Mouse (Mus musculus) limb, embryonic 14.5 days (tissue): ENCODE measurements around the gene Cox6b2. TPM values are rescaled to one million over a fixed set of nuclear protein-coding genes. Genes with fewer than 3 reads are reported as not detected.

Experiments
- ATAC-seq: fragments of 200-750 bp; cut with Nextera tagmentation; 2 replicates; pipeline ENCODE4 v1.8.0; 2017; ENCODE audit warnings: low read depth, moderate number of reproducible peaks, moderate TSS enrichment; ENCODE audit not compliant: low FRiP score
- DNase-seq: peaks from one replicate; pipeline ENCODE4 v3.0.0-alpha.2; 2015; ENCODE audit warnings: low spot score
- H3K27ac ChIP-seq: fragments of 300-500 bp; sonication (generic); replicated peaks from 2 replicates; pipeline ENCODE4 v1.5.1; 2014; ENCODE audit warnings: low read depth, mild to moderate bottlenecking, low read length, moderate library complexity, mixed read lengths
- H3K27me3 ChIP-seq: fragments of 300-500 bp; sonication (generic); 2 replicates; pipeline ENCODE4 v1.6.1; 2014; ENCODE audit warnings: low read length, mixed read lengths; ENCODE audit not compliant: control insufficient read depth, insufficient read depth
- H3K36me3 ChIP-seq: fragments of 300-500 bp; sonication (generic); 2 replicates; pipeline ENCODE4 v1.6.1; 2014; ENCODE audit warnings: mild to moderate bottlenecking, low read length, moderate library complexity, mixed read lengths; ENCODE audit not compliant: control insufficient read depth, insufficient read depth
- H3K4me1 ChIP-seq: fragments of 300-500 bp; sonication (generic); 2 replicates; pipeline ENCODE4 v1.6.1; 2014; ENCODE audit warnings: antibody characterized with exemption, low read length, mixed read lengths; ENCODE audit not compliant: control insufficient read depth, insufficient read depth
- H3K4me2 ChIP-seq: fragments of 300-500 bp; sonication (generic); replicated peaks from 2 replicates; pipeline ENCODE4 v1.6.1; 2014; ENCODE audit warnings: low read depth, mild to moderate bottlenecking, low read length, moderate library complexity; ENCODE audit not compliant: severe bottlenecking
- H3K4me3 ChIP-seq: fragments of 300-500 bp; sonication (generic); replicated peaks from 2 replicates; pipeline ENCODE4 v1.5.1; 2014; ENCODE audit warnings: low read length
- H3K9ac ChIP-seq: fragments of 300-500 bp; sonication (generic); 2 replicates; pipeline ENCODE4 v1.6.1; 2014; ENCODE audit warnings: mild to moderate bottlenecking, low read depth, low read length, moderate library complexity; ENCODE audit not compliant: severe bottlenecking
- H3K9me3 ChIP-seq: fragments of 300-500 bp; sonication (generic); 2 replicates; pipeline ENCODE4 v1.6.1; 2016; ENCODE audit warnings: low read length; ENCODE audit not compliant: control insufficient read depth
- POLR2A ChIP-seq: fragments of 200-500 bp; IDR thresholded peaks from 2 replicates; pipeline ENCODE4 v1.8.0; 2012; ENCODE audit warnings: inconsistent platforms, mild to moderate bottlenecking, moderate library complexity, borderline replicate concordance; ENCODE audit not compliant: insufficient read depth, insufficient read length; ENCODE audit errors: extremely low read depth
- WGBS: fragments of 180-500 bp; shearing (Covaris S2); extraction: QIAGEN DNeasy Blood & Tissue Kit; methylation state at CpG from one replicate; pipeline ENCODE4 v1.1.7; 2014; 5-methylcytosine and 5-hydroxymethylcytosine counted together
- polyA plus RNA-seq, 2 experiments: library from polyadenylated mRNA; depleted of rRNA in 1 of 2; stranded (reverse) in 1 of 2; unstranded in 1 of 2; fragments of >200 nt; fragmentation: Nextera tagmentation in 1 of 2; extraction: Ambion mirVana in 1 of 2; gene quantifications; 2 replicates each; pipeline versions ENCODE4 v1.2.1 to v1.2.3; 2012 to 2014

The Cox6b2 gene
- polyA plus RNA-seq, 2 experiments: 44.7 to 127 TPM

DNA sequence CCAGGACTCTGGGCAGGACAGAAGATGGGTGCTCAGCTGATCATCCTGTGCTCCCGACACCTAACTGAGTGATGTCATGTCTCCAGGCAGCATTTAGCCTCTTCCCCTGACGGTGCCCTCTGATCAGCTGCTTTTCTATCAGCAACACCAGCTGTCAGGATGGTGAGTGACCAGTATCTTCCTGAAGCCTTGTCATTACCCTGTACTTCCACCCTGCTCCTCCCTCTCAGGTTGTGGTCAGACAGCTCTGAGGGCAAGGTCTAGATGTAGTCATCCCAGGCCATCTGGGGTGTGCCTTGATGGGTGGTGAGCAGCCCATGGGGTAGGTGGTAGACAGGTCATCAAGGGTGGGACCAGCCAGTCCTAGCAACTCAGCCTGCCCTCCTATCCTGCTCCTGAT, 3.7 kb downstream of the Cox6b2 start:
- H3K9ac ChIP-seq: no peak overlapping the region
- TF ChIP-seq POLR2A: no peak
- H3K4me2 ChIP-seq: no peak overlapping the region
- 91% methylated on average over 2 of the region's 2 CpGs for WGBS
- no peak overlapping the region for H3K27ac ChIP-seq
- no peak overlapping the region for H3K4me3 ChIP-seq
- no peaks in the 10 kb centered on the region for H3K27me3 ChIP-seq
- DNase-seq (no peak), ATAC-seq (no peak)
- H3K4me1 ChIP-seq: peaks cover 9% of the 10 kb centered on the region
- peaks cover 32% of the 10 kb centered on the region for H3K36me3 ChIP-seq
- H3K9me3 ChIP-seq: no peaks in the 10 kb centered on the region

DNA sequence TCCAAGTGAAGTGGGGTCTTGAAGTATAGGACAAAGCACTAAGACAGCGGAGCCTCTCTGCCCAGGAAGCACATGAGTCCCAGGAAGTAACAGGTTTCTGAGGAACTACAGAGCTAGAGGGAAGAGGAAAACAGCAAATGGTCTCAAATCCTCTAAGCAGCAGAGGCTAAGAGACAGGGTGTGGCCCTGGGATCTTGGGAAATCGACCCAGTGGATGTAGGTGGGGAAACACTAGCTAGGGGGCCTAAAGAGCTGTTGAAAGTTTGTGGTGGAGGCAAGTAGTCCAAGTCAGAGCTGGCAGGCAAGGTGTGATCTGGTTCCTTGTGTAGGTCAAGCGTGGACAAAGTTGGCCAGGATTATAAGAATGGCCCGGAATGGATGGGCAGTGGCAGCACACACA, 4.6 kb downstream of the Cox6b2 start:
- no peak overlapping the region for H3K4me3 ChIP-seq
- 81% methylated on average over 4 of the region's 4 CpGs for WGBS

DNA sequence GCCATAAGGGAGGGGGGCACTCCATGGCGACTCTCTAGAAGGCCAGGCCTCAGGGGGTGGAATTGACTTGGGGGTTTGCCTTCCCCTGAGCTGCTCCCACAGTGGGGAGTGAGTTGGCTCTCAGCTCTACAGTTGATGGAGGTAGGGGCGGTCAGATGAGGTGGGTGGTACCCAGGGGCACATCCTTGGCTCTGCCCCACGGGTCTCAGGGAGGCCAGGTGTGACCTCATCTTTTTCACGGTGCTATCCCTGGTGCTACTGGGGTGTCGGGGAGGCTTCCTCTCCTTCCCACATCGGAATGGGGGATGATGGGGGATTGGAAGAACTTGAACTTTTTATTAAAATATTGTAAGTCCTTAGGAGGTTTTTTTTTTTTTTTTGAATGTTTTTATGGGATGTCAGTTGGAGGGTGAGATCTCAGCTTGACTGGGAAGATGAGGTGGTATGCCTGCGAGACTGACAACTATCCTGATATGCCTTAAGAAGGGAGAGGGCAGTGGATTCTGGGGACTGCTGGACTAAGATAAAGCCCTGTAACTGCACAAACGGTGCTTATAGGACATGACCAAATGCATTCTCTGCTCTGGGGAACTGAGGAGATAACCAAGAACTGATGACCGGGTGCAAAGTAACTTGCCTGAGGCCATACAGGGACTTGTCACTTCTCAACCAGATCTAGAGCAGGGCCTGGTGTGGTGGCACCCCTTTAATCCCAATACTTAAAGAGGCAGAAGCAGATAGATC, 5.6 kb downstream of the Cox6b2 start:
- Histone ChIP-seq H3K9me3 (no peaks in the 10 kb centered on the region), H3K9ac (no peak overlapping the region), H3K27ac (no peak overlapping the region), H3K4me1 (peaks cover 6% of the 10 kb centered on the region), H3K4me2 (no peak overlapping the region), H3K27me3 (no peaks in the 10 kb centered on the region), H3K4me3 (no peak overlapping the region), H3K36me3 (peaks cover 47% of the 10 kb centered on the region)
- ATAC-seq (no peak), DNase-seq (no peak)
- TF ChIP-seq POLR2A: no peak
- 66% methylated on average over 9 of the region's 9 CpGs for WGBS

More for the DNA sequence above, 4.6 kb downstream of the Cox6b2 start:
- Histone ChIP-seq H3K9ac (no peak overlapping the region), H3K4me1 (peaks cover 9% of the 10 kb centered on the region), H3K4me2 (no peak overlapping the region), H3K36me3 (peaks cover 39% of the 10 kb centered on the region), H3K27me3 (no peaks in the 10 kb centered on the region), H3K9me3 (no peaks in the 10 kb centered on the region), H3K27ac (no peak overlapping the region)
- TF ChIP-seq POLR2A: no peak
- ATAC-seq: no peak
- no peak for DNase-seq

DNA sequence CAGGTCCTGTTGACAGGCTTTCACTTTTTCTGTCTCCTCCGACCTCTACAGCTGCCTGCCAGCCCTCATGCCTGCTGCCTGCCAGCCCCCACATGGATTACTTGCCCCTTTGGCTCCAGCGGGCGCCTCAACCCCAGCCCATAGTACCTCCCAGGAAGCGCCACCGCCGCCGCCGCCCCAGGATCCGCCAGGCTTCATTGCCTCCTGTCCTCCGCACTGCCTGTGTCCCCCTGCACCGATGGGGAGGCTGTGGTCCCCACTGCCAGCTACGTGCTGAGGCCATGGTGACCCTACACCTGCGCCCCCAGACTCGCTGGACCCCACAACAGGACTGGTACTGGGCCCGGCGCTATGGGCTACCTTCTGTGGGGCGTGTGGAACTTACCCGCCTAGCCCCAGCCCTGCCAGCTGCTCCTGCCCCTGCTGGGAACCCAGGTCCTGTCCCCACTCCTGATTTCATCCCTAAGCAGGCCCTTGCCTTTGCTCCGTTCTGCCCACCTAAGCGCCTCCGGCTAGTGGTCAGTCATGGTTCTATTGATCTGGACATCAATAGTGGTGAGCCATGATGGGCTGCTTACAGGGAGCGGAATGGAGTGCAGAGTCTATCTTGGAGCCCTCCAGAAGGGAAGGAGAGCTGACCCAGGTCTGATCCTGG, 6.4 kb downstream of the Cox6b2 start:
- TF ChIP-seq POLR2A: no peak
- Histone ChIP-seq H3K27me3 (no peaks in the 10 kb centered on the region), H3K4me3 (no peak overlapping the region), H3K4me2 (no peak overlapping the region), H3K36me3 (peaks cover 52% of the 10 kb centered on the region), H3K9ac (no peak overlapping the region), H3K4me1 (no peaks in the 10 kb centered on the region; the same call in 1 of the 2 replicates), H3K27ac (no peak overlapping the region), H3K9me3 (no peaks in the 10 kb centered on the region)
- ATAC-seq (no peak), DNase-seq (no peak)
- WGBS: 88% methylated on average over 22 of the region's 22 CpGs

DNA sequence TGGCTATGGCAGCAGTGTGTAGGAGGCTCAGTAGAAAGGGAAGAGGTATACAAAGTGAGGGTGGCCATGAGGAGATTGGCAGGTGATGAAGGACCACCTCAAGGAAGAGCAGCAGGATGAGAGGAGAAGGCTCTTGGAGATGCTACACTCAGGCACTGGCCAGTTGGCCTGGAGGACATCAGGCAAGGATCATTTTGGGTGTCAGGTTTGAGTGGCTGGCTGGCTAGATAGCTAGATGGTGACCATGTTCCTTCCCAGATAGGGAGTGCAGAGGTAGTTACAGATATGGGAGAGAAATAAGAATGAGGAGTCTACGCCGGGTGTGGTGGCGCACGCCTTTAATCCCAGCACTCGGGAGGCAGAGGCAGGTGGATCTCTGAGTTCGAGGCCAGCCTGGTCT, 8.0 kb downstream of the Cox6b2 start:
- DNase-seq: no peak
- TF ChIP-seq POLR2A: no peak
- Histone ChIP-seq H3K27ac (no peak overlapping the region), H3K9me3 (no peaks in the 10 kb centered on the region), H3K4me3 (no peak overlapping the region), H3K4me1 (peaks cover 7% of the 10 kb centered on the region), H3K27me3 (no peaks in the 10 kb centered on the region), H3K4me2 (no peak overlapping the region), H3K9ac (no peak overlapping the region), H3K36me3 (peaks cover 52% of the 10 kb centered on the region)
- over 99% methylated on average over 6 of the region's 6 CpGs for WGBS
- no peak for ATAC-seq
